8 mouse cellular contexts compared by ENCODE assay signal in the genomic region with DNA sequence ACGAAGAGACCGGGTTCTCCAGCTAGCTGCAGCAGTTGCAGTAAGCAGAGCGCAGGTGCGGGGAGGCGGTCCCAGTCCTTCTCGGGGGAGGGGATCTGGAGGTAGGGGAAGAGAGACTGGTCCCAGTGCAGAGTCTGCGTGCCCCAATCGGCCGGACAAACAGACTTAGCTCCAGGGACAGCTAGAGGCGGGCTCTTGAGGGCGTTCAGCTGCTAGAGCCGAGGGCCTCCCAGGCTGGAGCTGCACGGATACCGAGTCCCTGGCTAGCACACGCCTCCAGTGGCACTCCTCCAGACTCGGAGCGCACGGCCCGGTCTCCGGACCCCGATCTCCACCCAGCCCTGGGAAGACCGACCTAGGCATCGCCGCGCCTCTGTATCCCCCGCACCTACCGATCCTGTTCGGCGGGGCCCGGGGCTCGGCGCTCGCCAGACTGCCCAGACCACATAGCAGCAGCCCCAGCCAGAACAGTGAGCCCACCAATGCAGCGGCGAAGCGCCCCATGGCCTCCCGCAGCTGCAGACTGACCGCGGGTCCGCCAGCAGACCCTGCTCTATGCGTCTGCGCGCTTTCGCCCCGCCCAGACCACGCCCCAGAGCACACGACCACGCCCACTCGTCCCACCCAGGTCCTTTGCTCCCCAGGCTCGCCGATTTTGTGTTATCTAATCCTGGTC. TPM values are rescaled to one million over a fixed set of nuclear protein-coding genes. Genes with fewer than 3 reads are reported as not detected.
DNase-seq lines count a peak whose midpoint lies in the region; ATAC-seq and TF ChIP-seq lines count a peak whose summit lies in the region.

A gene (minus strand): TSS at position 574 of the 676 bp plus-strand sequence.

- H3K4me1 ChIP-seq in hindbrain, embryonic 11.5 days (replicated peaks; ENCODE audit: control insufficient read depth, insufficient read depth, low read length) = peaks cover 8% of the 10 kb centered on the region; the same call in 1 of the 2 replicates
- H3K4me1 ChIP-seq in lung, postnatal 0 days (ENCODE audit: insufficient read depth, low read depth, low read length) = peaks cover 14% of the 10 kb centered on the region; the same call in 1 of the 2 replicates

- peak within 1 kb of the TSS; percentile 85 for H3K4me3 ChIP-seq in hindbrain, embryonic 11.5 days (ENCODE audit: low read depth, low read length)
- H3K4me3 ChIP-seq in lung, postnatal 0 days (ENCODE audit: low read depth, low read length) = peak within 1 kb of the TSS; percentile 61

- CTCF ChIA-PET in Patski (lab: Charles Lee) = interaction anchor here (1.0 to 1.1 kb wide), 2 partner anchors 10 to 31 kb away, joined by 3 to 4 read pairs; a partner anchor contains a TSS

- H3K36me3 ChIP-seq in hindbrain, embryonic 11.5 days (ENCODE audit: control insufficient read depth, insufficient read depth, low read length) = peaks cover 5% of the 10 kb centered on the region
- H3K36me3 ChIP-seq in lung, postnatal 0 days (ENCODE audit: insufficient read depth, low read length) = peaks cover 3% of the 10 kb centered on the region; the same call in 1 of the 2 replicates

- TF ChIP-seq EP300 in lung, postnatal 0 days (IDR thresholded peaks at IDR 0.05) = no peak

- POLR2A ChIA-PET in Patski (lab: Charles Lee) = interaction anchor here (1.0 to 2.6 kb wide), 3 partner anchors 9 to 31 kb away, joined by 3 to 15 read pairs (median 11); a partner anchor contains a TSS

- peak within 1 kb of the TSS; percentile 83 for H3K27ac ChIP-seq in hindbrain, embryonic 11.5 days (ENCODE audit: low read depth, low read length)
- peak within 1 kb of the TSS; percentile 44 for H3K27ac ChIP-seq in lung, postnatal 0 days (ENCODE audit: low read length)

- in situ Hi-C loops in Patski (cut with MboI; ENCODE audit: low pct_unique_long_range_greater_than_20kb) = no loop called here

- H3K4me2 ChIP-seq in hindbrain, embryonic 11.5 days (replicated peaks; ENCODE audit: low read depth, low read length) = peak within 1 kb of the TSS; percentile 72
- peak within 1 kb of the TSS; percentile 72 for H3K4me2 ChIP-seq in lung, postnatal 0 days (replicated peaks; ENCODE audit: low read depth, low read length)

- H3K9me3 ChIP-seq in hindbrain, embryonic 11.5 days (ENCODE audit: control insufficient read depth, low read length) = no peaks in the 10 kb centered on the region
- H3K9me3 ChIP-seq in lung, postnatal 0 days (ENCODE audit: low read length) = no peaks in the 10 kb centered on the region

- no peak for DNase-seq in Patski (ENCODE audit: low read depth, low spot score)
- peak; percentile 94 to 95 for DNase-seq in cerebellum, postnatal 10 days
- DNase-seq in frontal cortex, postnatal 10 days (ENCODE audit: low spot score in 2 of 2) = peak; percentile 73 to 88
- peak; percentile 94 for DNase-seq in hindbrain, embryonic 11.5 days (ENCODE audit: low spot score)
- DNase-seq in layer of hippocampus, postnatal 10 days (ENCODE audit: low spot score in 2 of 2) = peak; percentile 90 to 92
- DNase-seq in lung, postnatal 0 days (ENCODE audit: low spot score) = peak; percentile 88
- DNase-seq in ovary, postnatal 14 days (ENCODE audit: low spot score) = peak; percentile 84
- peak; percentile 74 to 77 for DNase-seq in thymus, postnatal 10 days (ENCODE audit: low spot score in 2 of 2)

- WGBS in hindbrain, embryonic 11.5 days = under 1% methylated on average over 48 of the region's 51 CpGs
- WGBS in lung, postnatal 0 days = under 1% methylated on average over 48 of the region's 51 CpGs

- peak; percentile 70 for ATAC-seq in Patski
- peak; percentile 96 for ATAC-seq in hindbrain, embryonic 11.5 days (ENCODE audit: low FRiP score)
- ATAC-seq in lung, postnatal 0 days = peak; percentile 96

- H3K27me3 ChIP-seq in Patski = no peaks in the 10 kb centered on the region
- no peaks in the 10 kb centered on the region for H3K27me3 ChIP-seq in hindbrain, embryonic 11.5 days (ENCODE audit: control insufficient read depth, insufficient read depth, low read length)
- H3K27me3 ChIP-seq in lung, postnatal 0 days (replicated peaks; ENCODE audit: insufficient read depth, low read length) = no peaks in the 10 kb centered on the region

- peak within 1 kb of the TSS; percentile 92 for H3K9ac ChIP-seq in hindbrain, embryonic 11.5 days (ENCODE audit: low read depth, low read length)
- H3K9ac ChIP-seq in lung, postnatal 0 days (replicated peaks; ENCODE audit: low read depth) = peak within 1 kb of the TSS; percentile 39

- no peak for TF ChIP-seq CTCF in Patski (IDR thresholded peaks at IDR 0.05)
- no peak for TF ChIP-seq CTCF in lung, postnatal 0 days (IDR thresholded peaks at IDR 0.05)

RNA-seq across cellular contexts. Expression of the gene that starts here (rescaled TPM):
- polyA plus RNA-seq in Patski (2021) = 151 TPM
- 107 and 109 TPM in 2 replicates for polyA plus RNA-seq in hindbrain, embryonic 11.5 days (2014; fragmentation: Nextera tagmentation; extraction: Ambion mirVana)
- total RNA-seq in layer of hippocampus, postnatal 10 days (2021) = 100 to 1,000 TPM; 119 to 133 TPM
- 54.2 and 58.6 TPM in 2 replicates for polyA plus RNA-seq in lung, postnatal 0 days (2015; fragmentation: Nextera tagmentation; extraction: Ambion mirVana)
